13 mouse cellular contexts compared by ENCODE assay signal in genomic region chr3:68825151-68825550, GRCm38 (mm10). TPM values are rescaled to one million over a fixed set of nuclear protein-coding genes. Genes with fewer than 3 reads are reported as not detected.
DNase-seq lines count a peak whose midpoint lies in the region; ATAC-seq and TF ChIP-seq lines count a peak whose summit lies in the region.
"Had no signal": no experiment of that assay in that cellular context is flagged by ENCODE, and none has a peak within 500 bp of the region (broad histone marks: within the 10 kb centered on the region; RNA-seq: fewer than 3 reads in every experiment).

No protein-coding gene starts in this region.

- H3K27me3 ChIP-seq in midbrain, embryonic 14.5 days (ENCODE audit: control insufficient read depth, insufficient read depth, low read length) = no peaks in the 10 kb centered on the region
- H3K27me3 ChIP-seq in midbrain, embryonic 11.5 days (ENCODE audit: control insufficient read depth, insufficient read depth, low read length) = no peaks in the 10 kb centered on the region
- no peaks in the 10 kb centered on the region for H3K27me3 ChIP-seq in kidney, postnatal 0 days (ENCODE audit: insufficient read depth, low read length)
- no peaks in the 10 kb centered on the region for H3K27me3 ChIP-seq in neural tube, embryonic 14.5 days (ENCODE audit: control insufficient read depth, insufficient read depth, low read length)
- H3K27me3 ChIP-seq: limb, embryonic 13.5 days had no signal

- DNase-seq in cerebellum, postnatal 14 days = peak; percentile 25 to 50
- no peak for DNase-seq in cerebellum, adult 11-12 months
- no peak for DNase-seq in midbrain, embryonic 14.5 days
- no peak for DNase-seq in midbrain, embryonic 11.5 days (ENCODE audit: low spot score, missing footprints)
- DNase-seq in kidney, postnatal 0 days (ENCODE audit: low spot score) = no peak
- DNase-seq in left cerebral cortex, adult 9 months (ENCODE audit: low spot score in 2 of 2) = no peak
- DNase-seq: adrenal gland, adult 8-10 months; lung, postnatal 36 days; thymus, adult 2 months had no signal

- H3K9ac ChIP-seq in midbrain, embryonic 14.5 days (replicated peaks; ENCODE audit: low read length) = no peak overlapping the region
- no peak overlapping the region for H3K9ac ChIP-seq in midbrain, embryonic 11.5 days (ENCODE audit: low read length)
- H3K9ac ChIP-seq in kidney, postnatal 0 days (ENCODE audit: low read depth, low read length) = no peak overlapping the region
- H3K9ac ChIP-seq in neural tube, embryonic 14.5 days (replicated peaks; ENCODE audit: low read depth, low read length) = no peak overlapping the region
- H3K9ac ChIP-seq: limb, embryonic 13.5 days had no signal

- no peak for TF ChIP-seq CTCF in kidney, postnatal 0 days (IDR thresholded peaks at IDR 0.05; ENCODE audit: low read depth)

- no peak overlapping the region for H3K4me2 ChIP-seq in midbrain, embryonic 14.5 days (ENCODE audit: low read length)
- no peak overlapping the region for H3K4me2 ChIP-seq in midbrain, embryonic 11.5 days
- no peak overlapping the region for H3K4me2 ChIP-seq in kidney, postnatal 0 days (ENCODE audit: low read length)
- H3K4me2 ChIP-seq in neural tube, embryonic 14.5 days (ENCODE audit: low read depth, low read length) = peak overlapping the region; percentile 11; the same call in 1 of the 2 replicates
- H3K4me2 ChIP-seq: limb, embryonic 13.5 days had no signal

- 77% methylated on average over 8 of the region's 8 CpGs for WGBS in midbrain, embryonic 14.5 days
- WGBS in midbrain, embryonic 11.5 days = 83% methylated on average over 8 of the region's 8 CpGs
- 38% methylated on average over 8 of the region's 8 CpGs for WGBS in kidney, postnatal 0 days
- 20% methylated on average over 8 of the region's 8 CpGs for WGBS in neural tube, embryonic 14.5 days

- H3K4me3 ChIP-seq in midbrain, embryonic 14.5 days (replicated peaks; ENCODE audit: low read depth, low read length) = no peak overlapping the region
- H3K4me3 ChIP-seq in midbrain, embryonic 11.5 days (ENCODE audit: low read depth, low read length) = no peak overlapping the region
- no peak overlapping the region for H3K4me3 ChIP-seq in kidney, postnatal 0 days (replicated peaks; ENCODE audit: low read depth, low read length)
- no peak overlapping the region for H3K4me3 ChIP-seq in neural tube, embryonic 14.5 days (ENCODE audit: low read depth, low read length)
- H3K4me3 ChIP-seq: limb, embryonic 13.5 days had no signal

- H3K36me3 ChIP-seq in midbrain, embryonic 14.5 days (ENCODE audit: control insufficient read depth, insufficient read depth, low read length) = no peaks in the 10 kb centered on the region
- no peaks in the 10 kb centered on the region for H3K36me3 ChIP-seq in midbrain, embryonic 11.5 days (ENCODE audit: control insufficient read depth, insufficient read depth, low read length)
- H3K36me3 ChIP-seq in kidney, postnatal 0 days (ENCODE audit: insufficient read depth, low read length) = no peaks in the 10 kb centered on the region
- H3K36me3 ChIP-seq in neural tube, embryonic 14.5 days (ENCODE audit: control insufficient read depth, insufficient read depth, low read length) = no peaks in the 10 kb centered on the region
- H3K36me3 ChIP-seq: limb, embryonic 13.5 days had no signal

- peaks cover 11% of the 10 kb centered on the region for H3K4me1 ChIP-seq in midbrain, embryonic 14.5 days (ENCODE audit: control insufficient read depth, insufficient read depth, low read length)
- peaks cover 3% of the 10 kb centered on the region; the same call in 1 of the 2 replicates for H3K4me1 ChIP-seq in midbrain, embryonic 11.5 days (ENCODE audit: control insufficient read depth, insufficient read depth, low read length)
- peaks cover 18% of the 10 kb centered on the region for H3K4me1 ChIP-seq in kidney, postnatal 0 days (replicated peaks; ENCODE audit: insufficient read depth, low read length)
- H3K4me1 ChIP-seq in neural tube, embryonic 14.5 days (ENCODE audit: control insufficient read depth, insufficient read depth, low read length) = peaks cover 17% of the 10 kb centered on the region

- ATAC-seq in midbrain, embryonic 14.5 days (ENCODE audit: low FRiP score, low TSS enrichment) = no peak
- no peak for ATAC-seq in midbrain, embryonic 11.5 days (ENCODE audit: low FRiP score)
- ATAC-seq in kidney, postnatal 0 days (replicated peaks; ENCODE audit: low FRiP score, low read depth) = no peak
- peak; percentile 31 for ATAC-seq in neural tube, embryonic 14.5 days (ENCODE audit: low read depth)
- no peak for ATAC-seq in erythroblast, adult 5-6 weeks (replicated peaks; ENCODE audit: low FRiP score, poor library complexity, severe bottlenecking)

- H3K9me3 ChIP-seq in midbrain, embryonic 14.5 days (ENCODE audit: control insufficient read depth, low read length) = no peaks in the 10 kb centered on the region
- H3K9me3 ChIP-seq in midbrain, embryonic 11.5 days (ENCODE audit: control insufficient read depth, low read length) = no peaks in the 10 kb centered on the region
- no peaks in the 10 kb centered on the region for H3K9me3 ChIP-seq in kidney, postnatal 0 days (replicated peaks; ENCODE audit: low read length)
- H3K9me3 ChIP-seq in neural tube, embryonic 14.5 days (ENCODE audit: control insufficient read depth, low read length) = no peaks in the 10 kb centered on the region
- H3K9me3 ChIP-seq: limb, embryonic 13.5 days had no signal

- H3K27ac ChIP-seq in midbrain, embryonic 14.5 days (replicated peaks; ENCODE audit: low read depth, low read length) = peak overlapping the region; percentile 34; the same call in 1 of the 2 replicates
- H3K27ac ChIP-seq in midbrain, embryonic 11.5 days (ENCODE audit: low read depth, low read length) = no peak overlapping the region
- H3K27ac ChIP-seq in kidney, postnatal 0 days = 0 out of 2 replicates have a peak overlapping the region, but pooled peaks have one; percentile 31
- peak overlapping the region; percentile 64 for H3K27ac ChIP-seq in neural tube, embryonic 14.5 days (ENCODE audit: low read depth, low read length)
- H3K27ac ChIP-seq: limb, embryonic 13.5 days had no signal

RNA-seq across cellular contexts. Expression of gene 1110032F04Rik, which starts 44.2 kb away (rescaled TPM):
- polyA plus RNA-seq in midbrain, embryonic 14.5 days (2014; fragmentation: Nextera tagmentation; extraction: Ambion mirVana) = 4.4 and 5.3 TPM in 2 replicates
- 1.4 and 1.9 TPM in 2 replicates for polyA plus RNA-seq in midbrain, embryonic 11.5 days (2014; fragmentation: Nextera tagmentation; extraction: Ambion mirVana)
- polyA plus RNA-seq in kidney, postnatal 0 days (2015; fragmentation: Nextera tagmentation; extraction: Ambion mirVana) = 6.0 and 7.3 TPM in 2 replicates
- 4.9 and 5.3 TPM in 2 replicates for polyA plus RNA-seq in neural tube, embryonic 14.5 days (2014; fragmentation: Nextera tagmentation; extraction: Ambion mirVana)
- 0.63 and 0.96 TPM in 2 replicates for total RNA-seq in erythroblast, adult 5-6 weeks (2015; ENCODE audit: low replicate concordance)
- total RNA-seq in erythroblast, adult 5-6 weeks (2017; ENCODE audit: low replicate concordance) = 0.70 TPM in 1 of 2 replicates, not detected in the other
- total RNA-seq: monocyte, adult 5-6 weeks had no signal

Comparison
In these comparisons a context has a peak if more than half of its experiments do, and no peak if none do; other contexts are left out.
1. DNase-seq: peak in cerebellum, postnatal 14 days (2 of 2); none in cerebellum, adult 11-12 months (single experiment), midbrain, embryonic 14.5 days (single experiment), midbrain, embryonic 11.5 days (single experiment), kidney, postnatal 0 days (single experiment) and left cerebral cortex, adult 9 months (0 of 2).